Mouse (Mus musculus) limb, embryonic 13.5 days (tissue): ENCODE results near the gene Gm20388. TPM values are rescaled to one million over a fixed set of nuclear protein-coding genes. Genes with fewer than 3 reads are reported as not detected.

Experiments
- ATAC-seq: fragments of 200-750 bp; cut with Nextera tagmentation; 2 replicates; pipeline ENCODE4 v1.8.0; 2017; ENCODE audit warnings: low read depth, moderate number of reproducible peaks, moderate TSS enrichment; ENCODE audit not compliant: low FRiP score
- H3K27ac ChIP-seq: fragments of 300-500 bp; sonication (generic); 2 replicates; pipeline ENCODE4 v1.5.1; 2015; ENCODE audit warnings: inconsistent platforms, mild to moderate bottlenecking, moderate library complexity
- H3K27me3 ChIP-seq: fragments of 300-500 bp; sonication (generic); 2 replicates; pipeline ENCODE4 v1.6.1; 2015; ENCODE audit warnings: mild to moderate bottlenecking, inconsistent platforms
- H3K36me3 ChIP-seq: fragments of 300-500 bp; sonication (generic); 2 replicates; pipeline ENCODE4 v1.6.1; 2015; ENCODE audit warnings: inconsistent platforms, mild to moderate bottlenecking, moderate library complexity
- H3K4me1 ChIP-seq: fragments of 300-500 bp; sonication (generic); 2 replicates; pipeline ENCODE4 v1.6.1; 2015; ENCODE audit warnings: inconsistent platforms
- H3K4me2 ChIP-seq: fragments of 300-500 bp; sonication (generic); replicated peaks from 2 replicates; pipeline ENCODE4 v1.6.1; 2015; ENCODE audit warnings: inconsistent platforms, mild to moderate bottlenecking, moderate library complexity
- H3K4me3 ChIP-seq: fragments of 300-500 bp; sonication (generic); 2 replicates; pipeline ENCODE4 v1.5.1; 2015; ENCODE audit warnings: moderate library complexity, mild to moderate bottlenecking, inconsistent platforms
- H3K9ac ChIP-seq: fragments of 300-500 bp; sonication (generic); 2 replicates; pipeline ENCODE4 v1.6.1; 2015; ENCODE audit warnings: mild to moderate bottlenecking, inconsistent platforms
- H3K9me3 ChIP-seq: fragments of 300-500 bp; sonication (generic); 2 replicates; pipeline ENCODE4 v1.6.1; 2016; ENCODE audit warnings: inconsistent platforms
- WGBS: fragments of 180-500 bp; shearing (Covaris S2); methylation state at CpG from one replicate; pipeline ENCODE4 v1.1.7; 2015; 5-methylcytosine and 5-hydroxymethylcytosine counted together
- polyA plus RNA-seq: library from polyadenylated mRNA; unstranded; fragments of >200 nt; fragmentation: Nextera tagmentation; extraction: Ambion mirVana; gene quantifications from 2 replicates; pipeline ENCODE4 v1.2.1, GENCODE M21; 2015

Gm20388 gene
- polyA plus RNA-seq, 1 experiment from 2014 or later, result 7.1 TPM

GRCm38 (mm10) chr8:122055321-122055720 is 2144.7 kb downstream of the Gm20388 start:
- no peaks in the 10 kb centered on the region for H3K9me3 ChIP-seq
- H3K27ac ChIP-seq, result peak overlapping the region; percentile 22; the same call in 1 of the 2 replicates
- no peak overlapping the region for H3K4me3 ChIP-seq
- ATAC-seq, result no peak
- H3K27me3 ChIP-seq, result no peaks in the 10 kb centered on the region
- H3K36me3 ChIP-seq, result no peaks in the 10 kb centered on the region
- H3K4me1 ChIP-seq, result peaks cover 22% of the 10 kb centered on the region
- no peak overlapping the region for H3K4me2 ChIP-seq
- no peak overlapping the region for H3K9ac ChIP-seq
- WGBS, result 31% methylated on average over 10 of the region's 10 CpGs

GRCm38 (mm10) chr8:122056113-122056512 is 2145.5 kb downstream of the Gm20388 start:
- H3K9me3 ChIP-seq, result no peaks in the 10 kb centered on the region
- no peak overlapping the region for H3K4me2 ChIP-seq
- H3K27ac ChIP-seq, result no peak overlapping the region
- H3K4me3 ChIP-seq, result no peak overlapping the region
- no peak overlapping the region for H3K9ac ChIP-seq
- 48% methylated on average over 1 of the region's 1 CpGs for WGBS
- H3K36me3 ChIP-seq, result no peaks in the 10 kb centered on the region
- no peaks in the 10 kb centered on the region for H3K27me3 ChIP-seq
- no peak for ATAC-seq
- peaks cover 22% of the 10 kb centered on the region for H3K4me1 ChIP-seq

DNA sequence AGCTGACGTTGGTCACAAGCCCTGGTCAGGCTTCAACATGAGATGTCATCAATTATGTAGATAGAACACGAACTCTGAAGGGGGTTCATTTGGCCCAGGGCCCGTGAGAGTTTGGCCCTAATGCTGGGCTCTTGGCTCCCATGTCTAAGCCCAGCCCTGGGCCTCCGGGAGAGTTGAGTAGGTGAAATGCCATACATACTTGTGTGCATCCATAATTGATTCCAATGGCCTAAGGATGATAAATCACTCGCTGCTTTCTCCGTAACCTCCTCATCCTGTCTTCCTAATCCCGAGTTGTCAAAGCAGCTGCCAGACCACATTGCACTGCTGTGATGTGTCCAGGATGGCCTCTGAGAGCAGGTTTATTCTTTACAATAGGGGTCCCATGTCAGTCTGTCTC is 2146.2 kb downstream of the Gm20388 start:
- no peaks in the 10 kb centered on the region for H3K9me3 ChIP-seq
- no peak overlapping the region for H3K4me3 ChIP-seq
- H3K27ac ChIP-seq, result no peak overlapping the region
- peaks cover 22% of the 10 kb centered on the region for H3K4me1 ChIP-seq
- H3K4me2 ChIP-seq, result no peak overlapping the region
- no peak overlapping the region for H3K9ac ChIP-seq
- 58% methylated on average over 7 of the region's 7 CpGs for WGBS
- no peaks in the 10 kb centered on the region for H3K36me3 ChIP-seq
- ATAC-seq, result no peak
- H3K27me3 ChIP-seq, result no peaks in the 10 kb centered on the region

DNA sequence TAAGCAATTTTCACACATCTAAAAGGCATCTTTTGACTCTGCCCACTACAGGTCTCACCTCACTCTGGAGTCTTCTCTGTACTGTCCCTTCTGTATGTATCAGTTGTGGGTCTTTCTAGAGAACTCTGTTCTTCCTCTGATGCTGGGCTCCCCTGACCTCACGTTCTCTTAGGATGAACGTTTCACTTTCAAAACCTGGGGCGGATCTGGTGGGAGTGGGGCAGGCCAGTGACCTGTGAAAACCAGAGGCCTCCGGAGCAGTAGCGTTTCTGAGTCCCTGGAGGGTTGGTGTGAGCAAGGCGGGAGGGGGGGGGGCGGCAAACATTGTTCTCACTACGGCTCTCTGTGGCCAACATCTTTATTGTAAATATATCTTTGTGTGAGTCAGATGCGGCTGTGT is 2147.9 kb downstream of the Gm20388 start:
- Histone ChIP-seq H3K4me2 (no peak overlapping the region), H3K36me3 (no peaks in the 10 kb centered on the region), H3K9me3 (no peaks in the 10 kb centered on the region), H3K4me3 (no peak overlapping the region), H3K9ac (no peak overlapping the region), H3K27me3 (no peaks in the 10 kb centered on the region), H3K4me1 (peaks cover 22% of the 10 kb centered on the region), H3K27ac (no peak overlapping the region)
- no peak for ATAC-seq
- 59% methylated on average over 9 of the region's 9 CpGs for WGBS

GRCm38 (mm10) chr8:122058951-122059350 is 2148.3 kb downstream of the Gm20388 start:
- WGBS, result 78% methylated on average over 8 of the region's 8 CpGs
- Histone ChIP-seq H3K27me3 (no peaks in the 10 kb centered on the region), H3K4me2 (no peak overlapping the region), H3K9ac (no peak overlapping the region), H3K27ac (no peak overlapping the region), H3K36me3 (no peaks in the 10 kb centered on the region), H3K4me3 (no peak overlapping the region), H3K4me1 (peaks cover 22% of the 10 kb centered on the region), H3K9me3 (no peaks in the 10 kb centered on the region)
- no peak for ATAC-seq

- WGBS, result 70% methylated on average over 12 of the region's 12 CpGs
- peaks cover 16% of the 10 kb centered on the region for H3K4me1 ChIP-seq
- H3K9ac ChIP-seq, result no peak overlapping the region
- H3K27ac ChIP-seq, result no peak overlapping the region
- no peak overlapping the region for H3K4me3 ChIP-seq
- H3K27me3 ChIP-seq, result no peaks in the 10 kb centered on the region
- ATAC-seq, result no peak
- H3K9me3 ChIP-seq, result no peaks in the 10 kb centered on the region
- H3K36me3 ChIP-seq, result no peaks in the 10 kb centered on the region
- H3K4me2 ChIP-seq, result no peak overlapping the region
Measured at GRCm38 (mm10) chr8:122062508-122063223, 2152.0 kb downstream of the Gm20388 start.

GRCm38 (mm10) chr8:122064353-122064752 is 2153.7 kb downstream of the Gm20388 start:
- H3K27me3 ChIP-seq, result 0 out of 2 replicates have a peak, but pooled peaks cover 4% of the 10 kb centered on the region
- H3K4me1 ChIP-seq, result peaks cover 16% of the 10 kb centered on the region
- WGBS, result 40% methylated on average over 7 of the region's 7 CpGs
- no peaks in the 10 kb centered on the region for H3K9me3 ChIP-seq
- H3K36me3 ChIP-seq, result no peaks in the 10 kb centered on the region
- ATAC-seq, result peak; percentile 38; the same call in 1 of the 2 replicates
- H3K4me3 ChIP-seq, result no peak overlapping the region
- no peak overlapping the region for H3K27ac ChIP-seq
- no peak overlapping the region for H3K4me2 ChIP-seq
- no peak overlapping the region for H3K9ac ChIP-seq

DNA sequence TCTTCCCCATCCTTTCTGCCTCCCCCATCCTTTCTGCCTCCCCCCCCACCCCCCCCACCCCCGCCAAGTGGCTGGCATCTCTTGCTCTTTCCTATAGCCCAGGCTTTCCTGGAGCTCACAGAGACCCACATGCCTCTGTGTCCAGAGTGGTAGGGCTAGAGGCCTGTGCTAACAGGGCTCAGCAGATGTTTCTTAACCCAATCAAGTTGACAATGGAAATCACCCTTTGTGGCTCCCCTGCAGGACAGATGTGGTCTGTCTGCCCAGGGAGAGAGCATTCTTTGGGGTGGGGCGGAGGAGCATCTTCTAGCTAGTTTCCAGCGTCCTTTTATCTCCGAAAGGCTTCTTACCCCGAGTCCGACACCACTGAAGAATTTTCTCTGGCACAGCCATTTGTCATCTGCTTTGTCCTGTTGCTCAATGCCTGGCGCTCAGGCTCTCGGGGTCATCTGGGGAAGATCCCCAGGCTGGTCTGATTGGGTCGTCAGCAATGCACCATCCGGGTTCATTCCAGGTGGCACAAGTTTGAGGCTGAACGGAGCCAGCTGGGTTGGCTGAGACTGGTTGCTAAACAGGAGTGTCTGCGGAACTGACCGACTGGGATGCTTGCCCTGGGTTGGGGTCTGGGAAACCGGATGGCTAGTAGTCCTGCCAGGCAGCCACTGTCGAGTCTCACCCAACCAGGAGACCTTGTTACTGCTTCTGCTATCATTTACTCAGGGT is 2157.3 kb downstream of the Gm20388 start:
- WGBS, result 60% methylated on average over 15 of the region's 15 CpGs

GRCm38 (mm10) chr8:122068609-122069008 is 2158.0 kb downstream of the Gm20388 start:
- Histone ChIP-seq H3K4me1 (peaks cover 16% of the 10 kb centered on the region), H3K9me3 (no peaks in the 10 kb centered on the region), H3K4me3 (no peak overlapping the region), H3K27ac (no peak overlapping the region), H3K27me3 (peaks cover 13% of the 10 kb centered on the region), H3K4me2 (no peak overlapping the region), H3K9ac (no peak overlapping the region), H3K36me3 (no peaks in the 10 kb centered on the region)
- no peak for ATAC-seq
- WGBS, result 78% methylated on average over 13 of the region's 13 CpGs

More for the DNA sequence above, 2157.3 kb downstream of the Gm20388 start:
- Histone ChIP-seq H3K27ac (no peak overlapping the region), H3K36me3 (no peaks in the 10 kb centered on the region), H3K27me3 (peaks cover 6% of the 10 kb centered on the region; the same call in 1 of the 2 replicates), H3K9ac (no peak overlapping the region), H3K9me3 (no peaks in the 10 kb centered on the region), H3K4me1 (peaks cover 16% of the 10 kb centered on the region), H3K4me3 (no peak overlapping the region), H3K4me2 (no peak overlapping the region)
- no peak for ATAC-seq

DNA sequence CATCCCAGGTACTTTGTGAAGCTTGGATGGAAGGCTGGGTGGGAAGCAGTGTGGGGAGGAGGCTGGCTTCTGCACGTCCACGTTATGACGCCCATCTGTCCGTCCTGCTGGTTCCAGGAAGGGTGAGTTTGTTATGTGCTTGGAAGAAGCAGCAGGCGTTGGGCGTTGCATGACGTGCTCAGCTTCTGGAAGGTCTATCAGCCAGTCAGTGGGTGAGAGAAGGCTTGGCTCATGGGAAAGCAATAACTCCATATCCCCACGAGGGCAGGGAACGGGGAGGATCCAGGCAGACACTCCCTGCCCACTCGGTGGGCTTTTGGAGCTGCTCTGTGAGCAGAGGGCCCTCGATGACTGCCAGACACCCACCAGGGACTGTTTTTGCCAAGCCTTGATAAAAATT is 2158.6 kb downstream of the Gm20388 start:
- H3K27me3 ChIP-seq, result peaks cover 18% of the 10 kb centered on the region
- H3K9ac ChIP-seq, result no peak overlapping the region
- 80% methylated on average over 11 of the region's 11 CpGs for WGBS
- H3K4me2 ChIP-seq, result no peak overlapping the region
- H3K27ac ChIP-seq, result no peak overlapping the region
- H3K36me3 ChIP-seq, result no peaks in the 10 kb centered on the region
- no peaks in the 10 kb centered on the region for H3K9me3 ChIP-seq
- H3K4me3 ChIP-seq, result no peak overlapping the region
- ATAC-seq, result no peak
- H3K4me1 ChIP-seq, result peaks cover 15% of the 10 kb centered on the region

DNA sequence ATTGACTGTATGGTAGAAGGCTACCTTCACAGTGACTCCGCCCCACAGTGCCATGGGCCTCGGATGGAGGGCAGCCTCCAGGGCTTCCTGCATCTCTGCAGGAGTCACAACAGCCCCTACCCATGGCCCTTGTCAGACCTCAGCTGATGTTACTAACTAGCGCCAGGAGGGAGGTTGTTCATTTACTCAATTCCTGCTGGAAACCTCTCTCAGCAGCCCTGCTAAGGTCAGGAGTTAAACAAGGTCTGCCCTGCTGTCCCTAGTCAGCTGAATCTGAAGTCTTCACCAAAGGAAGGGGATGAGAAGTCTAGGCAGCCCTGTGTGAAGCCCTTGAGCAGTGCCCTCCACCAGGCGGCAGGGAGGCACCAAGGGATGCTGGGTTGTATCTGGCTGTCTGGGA is 2160.6 kb downstream of the Gm20388 start:
- Histone ChIP-seq H3K4me3 (no peak overlapping the region), H3K27ac (no peak overlapping the region), H3K9me3 (no peaks in the 10 kb centered on the region), H3K4me2 (no peak overlapping the region), H3K9ac (no peak overlapping the region), H3K36me3 (no peaks in the 10 kb centered on the region), H3K27me3 (peaks cover 34% of the 10 kb centered on the region), H3K4me1 (peaks cover 10% of the 10 kb centered on the region; the same call in 1 of the 2 replicates)
- ATAC-seq, result no peak
- WGBS, result 56% methylated on average over 4 of the region's 4 CpGs

- 73% methylated on average over 9 of the region's 9 CpGs for WGBS
- Histone ChIP-seq H3K36me3 (no peaks in the 10 kb centered on the region), H3K9ac (no peak overlapping the region), H3K4me3 (no peak overlapping the region), H3K27ac (no peak overlapping the region), H3K4me1 (peaks cover 15% of the 10 kb centered on the region; the same call in 1 of the 2 replicates), H3K4me2 (no peak overlapping the region), H3K9me3 (no peaks in the 10 kb centered on the region), H3K27me3 (peaks cover 57% of the 10 kb centered on the region)
- no peak for ATAC-seq
Measured at GRCm38 (mm10) chr8:122073964-122074363, 2163.3 kb downstream of the Gm20388 start.
